Mouse (Mus musculus) cerebellum, adult 2 months (tissue): ENCODE results near the gene Igfbp2.

Source experiments
- CTCF ChIP-seq: fragments of 200-500 bp; IDR thresholded peaks from 2 replicates; pipeline ENCODE4 v1.5.1; 2011; ENCODE audit warnings: low read depth, mild to moderate bottlenecking, control low read depth, low read length, moderate library complexity, borderline replicate concordance; ENCODE audit not compliant: insufficient read depth
- POLR2A ChIP-seq: fragments of 200-500 bp; IDR thresholded peaks from 2 replicates; pipeline ENCODE4 v1.6.1; 2011; ENCODE audit warnings: low read length, control low read depth, borderline replicate concordance; ENCODE audit not compliant: insufficient read depth

- no peak for TF ChIP-seq POLR2A
- peak; percentile 93 for TF ChIP-seq CTCF
Measured at GRCm38 (mm10) chr1:72877892-72878291, 53.6 kb downstream of the Igfbp2 start.
